Mouse (Mus musculus): Measurements from ENCODE around the gene Cmip.
"Not testable (repeated sequence)": the region's sequence is repeated elsewhere in the genome, so short reads cannot be mapped to it uniquely, and the experiment has no call there.

Gene Cmip

DNA sequence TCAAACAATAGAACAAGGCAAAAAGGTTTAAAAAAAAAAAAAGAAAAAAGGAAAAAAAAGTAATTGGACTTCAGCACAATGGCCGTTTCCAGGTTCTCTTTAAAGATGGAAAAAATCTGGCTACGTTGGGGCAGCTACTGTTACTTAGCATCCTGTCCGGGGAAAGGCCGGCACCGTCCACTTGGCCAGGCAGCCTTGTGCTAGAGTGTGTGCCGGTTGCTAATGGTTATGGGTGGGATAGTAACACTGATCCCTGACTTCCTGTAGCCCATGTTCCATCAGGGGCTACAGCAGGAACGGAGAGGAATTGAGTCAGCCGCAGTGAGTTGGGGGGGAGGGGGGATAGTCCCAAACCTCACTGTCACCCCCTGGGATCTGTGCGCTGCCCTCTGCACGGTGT lies 155.4 kb downstream of the Cmip start:
- DNase-seq (ENCODE audit: low read depth in 2 of 2, low spot score in 2 of 2) = no peak

DNA sequence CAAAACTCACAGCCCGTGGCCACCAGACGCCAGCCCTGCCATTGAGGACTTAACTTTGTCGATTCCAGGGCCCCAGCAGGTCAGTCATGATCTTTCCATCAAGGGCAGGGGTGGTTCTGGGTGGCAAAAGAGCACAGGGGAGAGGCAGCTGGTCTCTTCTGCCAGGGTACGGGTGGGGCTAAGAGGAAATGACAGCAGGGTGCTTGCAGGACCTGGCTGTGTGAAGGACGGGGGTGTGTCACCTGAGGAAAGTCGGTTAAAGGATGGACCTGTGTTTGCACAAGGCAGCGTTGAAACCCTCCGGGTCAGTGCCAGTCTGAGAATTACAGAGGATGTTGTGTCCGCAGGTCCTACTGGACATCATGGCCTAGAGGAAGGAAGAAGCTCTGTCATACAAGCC lies 161.0 kb downstream of the Cmip start:
- no peak for DNase-seq (ENCODE audit: low read depth in 2 of 2, low spot score in 2 of 2)

DNA sequence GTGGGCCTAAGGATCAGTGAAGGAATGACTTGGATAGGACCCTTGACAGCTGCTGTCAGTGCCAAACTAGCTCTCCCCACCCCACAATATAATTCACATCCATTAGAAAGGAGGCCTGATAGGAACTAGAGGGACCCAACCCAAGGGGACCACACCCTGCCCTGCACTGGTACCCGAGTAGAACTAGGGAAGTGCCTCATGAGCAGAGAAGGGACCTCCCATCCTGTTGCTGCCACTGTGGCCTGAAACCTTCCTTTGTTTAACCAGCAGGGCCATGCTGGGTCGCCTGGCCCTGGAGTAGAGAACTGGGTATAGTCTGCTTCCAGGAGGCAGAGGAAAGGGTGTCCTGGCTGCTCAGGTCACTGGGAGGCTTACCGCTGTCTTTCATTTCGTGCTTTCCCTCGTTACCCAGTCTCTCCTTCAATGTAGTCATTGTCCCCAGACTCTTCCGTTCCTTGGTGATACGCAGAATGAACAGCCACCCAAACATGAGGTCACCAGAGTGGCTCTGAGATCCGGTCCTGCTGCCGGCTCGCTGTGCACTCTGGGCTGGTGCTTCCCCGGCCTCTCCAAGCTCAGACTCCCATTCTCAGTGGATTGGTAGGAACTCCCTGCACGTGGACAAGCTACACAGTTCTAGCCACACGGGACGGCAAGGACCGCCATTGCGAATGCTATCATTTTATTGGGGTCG lies 164.1 kb downstream of the Cmip start:
- DNase-seq (ENCODE audit: low read depth in 2 of 2, low spot score in 2 of 2) = no peak

DNA sequence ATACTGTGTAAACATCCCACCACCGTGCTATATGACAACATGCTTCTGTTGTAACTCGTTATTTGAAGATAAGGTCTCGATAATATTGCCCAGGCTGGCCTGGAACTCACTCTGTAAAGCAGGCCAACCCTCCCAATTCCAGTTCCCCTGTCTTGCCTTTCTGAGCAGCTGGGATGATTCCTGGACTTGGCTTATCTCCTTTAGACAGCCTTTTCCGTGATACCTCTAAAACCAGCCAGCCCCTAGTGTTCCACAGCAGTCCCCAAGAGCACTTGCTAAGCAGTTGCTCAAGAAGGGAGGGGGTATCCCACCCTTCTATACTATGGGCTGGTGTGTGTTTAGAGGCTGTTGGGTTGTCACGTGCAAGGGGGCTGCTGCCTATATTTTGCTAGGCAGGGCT lies 165.0 kb downstream of the Cmip start:
- DNase-seq (ENCODE audit: low read depth in 2 of 2, low spot score in 2 of 2) = no peak

DNA sequence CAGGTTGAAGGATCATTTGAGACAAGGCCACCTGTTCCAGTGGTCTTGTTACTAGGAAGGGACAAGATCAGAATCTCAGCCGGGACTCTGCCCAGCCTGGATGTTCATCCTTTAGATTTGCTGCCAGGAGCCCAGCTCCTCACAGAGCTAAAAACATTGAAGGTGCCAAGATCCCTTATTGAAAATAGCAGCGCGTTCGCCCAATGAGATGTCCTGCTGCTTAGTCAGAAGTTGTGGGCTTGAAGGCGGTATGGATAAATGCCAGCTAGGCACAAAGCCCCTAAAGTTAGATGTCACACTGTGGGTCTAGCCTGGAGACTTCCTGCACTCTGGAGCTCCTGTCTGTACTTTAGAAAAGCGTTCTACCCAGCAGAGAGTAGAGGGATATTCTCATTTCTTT lies 165.5 kb downstream of the Cmip start:
- no peak for DNase-seq (ENCODE audit: low read depth in 2 of 2, low spot score in 2 of 2)

DNA sequence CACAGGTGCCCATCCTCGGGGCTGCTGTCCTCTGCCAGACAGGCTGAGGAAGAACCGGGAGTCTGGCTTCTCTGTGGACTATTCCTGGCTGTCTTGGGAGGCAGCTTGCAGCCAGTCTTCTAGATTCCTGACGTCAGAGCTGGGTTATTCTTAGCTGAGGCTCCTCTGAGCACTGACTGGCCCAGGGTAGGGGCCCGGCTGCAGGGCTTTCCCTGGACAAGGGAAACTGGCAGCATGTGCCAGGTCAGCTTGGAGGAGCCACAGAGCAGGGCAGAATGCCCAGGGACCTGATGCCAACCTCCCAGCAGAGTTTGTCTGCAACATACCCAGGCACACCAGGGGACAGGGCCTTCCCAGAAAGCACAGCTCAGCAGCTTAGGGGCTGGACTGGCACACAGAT lies 166.2 kb downstream of the Cmip start:
- no peak for DNase-seq (ENCODE audit: low read depth in 2 of 2, low spot score in 2 of 2)

DNA sequence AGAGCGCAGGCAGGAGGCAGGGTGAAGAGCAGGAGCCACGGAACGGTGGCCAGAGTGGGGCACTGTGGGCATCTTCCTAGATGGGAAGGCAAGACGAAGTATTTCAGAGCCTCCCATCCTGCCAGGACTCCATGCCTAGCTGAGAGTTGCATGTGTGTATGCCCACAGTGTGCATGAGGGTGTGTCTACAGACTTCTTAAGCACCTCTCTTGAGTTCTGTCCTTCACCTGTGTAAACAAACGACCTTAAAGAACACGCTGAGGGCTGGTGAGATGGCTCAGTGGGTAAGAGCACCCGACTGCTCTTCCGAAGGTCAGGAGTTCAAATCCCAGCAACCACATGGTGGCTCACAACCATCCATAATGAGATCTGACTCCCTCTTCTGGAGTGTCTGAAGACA lies 171.0 kb downstream of the Cmip start:
- not testable (repeated sequence) for DNase-seq (ENCODE audit: low read depth in 2 of 2, low spot score in 2 of 2)

DNA sequence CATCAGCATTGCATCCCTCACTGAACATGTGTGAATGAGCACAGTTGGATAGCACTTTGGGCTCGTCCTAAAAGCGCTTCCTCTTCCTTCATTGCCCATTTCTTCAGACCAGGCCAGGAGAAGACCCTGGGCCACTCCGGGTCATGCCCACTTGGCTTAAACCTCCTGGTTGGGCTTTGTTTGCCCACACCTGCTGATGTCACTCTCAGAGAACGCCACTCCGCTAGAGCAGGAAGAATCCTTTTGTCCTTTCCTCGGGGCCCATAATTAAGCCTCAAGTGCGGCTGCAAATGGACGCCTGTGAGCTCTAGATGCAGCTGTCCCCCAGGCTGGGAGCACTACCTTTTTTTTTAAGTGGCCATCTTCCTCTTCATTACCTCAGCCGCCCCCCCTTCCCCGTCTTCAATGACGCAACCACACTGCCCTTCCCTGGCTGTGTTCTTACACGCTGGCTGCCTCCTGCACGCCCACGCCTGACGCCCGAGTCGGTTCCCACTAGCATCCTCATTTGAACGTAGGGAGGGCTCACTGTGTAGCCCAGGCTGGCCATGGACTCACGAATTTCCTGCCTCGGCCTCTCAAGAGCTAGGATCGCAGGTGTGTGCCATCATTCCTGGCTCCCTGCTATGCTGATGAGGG lies 171.8 kb downstream of the Cmip start:
- no peak for DNase-seq (ENCODE audit: low read depth in 2 of 2, low spot score in 2 of 2)

DNA sequence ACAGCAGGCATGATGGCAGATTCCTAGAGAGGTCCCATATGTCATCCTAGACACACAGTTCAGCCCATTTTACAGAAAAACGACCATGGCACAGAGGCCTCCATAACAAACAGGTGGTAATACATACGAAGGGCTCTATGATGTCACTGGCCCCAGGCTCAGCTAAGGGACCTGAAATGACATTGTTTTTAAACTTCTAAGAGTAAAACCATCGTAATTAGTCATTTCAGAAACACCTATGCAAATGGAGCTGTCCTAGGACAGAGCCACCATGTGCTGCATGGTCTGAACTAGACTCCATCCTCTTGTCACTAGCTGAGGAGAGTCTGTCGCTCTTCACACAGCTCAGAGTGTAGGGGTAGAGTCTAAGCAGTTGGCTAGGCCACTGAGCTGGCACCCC lies 173.8 kb downstream of the Cmip start:
- DNase-seq (ENCODE audit: low read depth in 2 of 2, low spot score in 2 of 2) = no peak

DNA sequence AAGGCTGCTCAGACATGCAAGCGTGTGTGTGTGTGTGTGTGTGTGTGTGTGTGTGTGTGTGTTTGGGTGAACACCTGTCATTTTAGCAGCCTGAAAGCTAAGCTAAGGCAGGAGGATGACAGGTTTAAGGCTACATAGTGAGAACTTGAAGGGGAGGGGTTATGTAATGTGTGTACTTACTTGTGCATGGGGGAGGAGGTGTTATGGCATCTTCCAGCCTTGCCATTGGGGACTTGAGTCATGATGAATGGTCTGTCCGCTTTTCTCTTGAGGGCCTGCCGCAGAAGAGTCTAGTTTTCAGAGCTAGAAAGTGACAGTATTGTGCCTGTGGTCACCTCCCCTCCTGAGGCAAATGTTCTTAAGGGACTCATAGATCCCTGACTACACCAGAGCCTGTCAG lies 174.7 kb downstream of the Cmip start:
- DNase-seq (ENCODE audit: low read depth in 2 of 2, low spot score in 2 of 2) = no peak

DNA sequence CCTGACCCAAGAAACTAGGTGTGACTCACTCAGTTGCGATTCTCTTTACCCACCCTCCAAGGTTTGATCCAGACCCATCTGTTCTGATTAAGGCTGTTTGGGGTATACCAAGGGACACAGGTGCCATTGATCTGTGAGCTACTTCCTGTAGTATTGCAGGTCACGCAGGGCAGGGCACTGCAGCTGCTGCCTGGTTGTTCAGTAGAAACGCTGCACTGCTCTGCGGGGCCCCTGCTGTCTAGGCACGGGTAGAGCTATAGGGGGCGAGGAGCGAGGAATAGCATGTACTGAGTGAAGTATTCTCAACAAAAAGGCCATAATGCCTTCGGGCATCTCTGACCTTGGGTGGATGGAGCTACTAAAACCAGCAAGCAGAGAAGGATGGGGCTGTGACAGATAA lies 175.2 kb downstream of the Cmip start:
- DNase-seq (ENCODE audit: low read depth in 2 of 2, low spot score in 2 of 2) = no peak

DNA sequence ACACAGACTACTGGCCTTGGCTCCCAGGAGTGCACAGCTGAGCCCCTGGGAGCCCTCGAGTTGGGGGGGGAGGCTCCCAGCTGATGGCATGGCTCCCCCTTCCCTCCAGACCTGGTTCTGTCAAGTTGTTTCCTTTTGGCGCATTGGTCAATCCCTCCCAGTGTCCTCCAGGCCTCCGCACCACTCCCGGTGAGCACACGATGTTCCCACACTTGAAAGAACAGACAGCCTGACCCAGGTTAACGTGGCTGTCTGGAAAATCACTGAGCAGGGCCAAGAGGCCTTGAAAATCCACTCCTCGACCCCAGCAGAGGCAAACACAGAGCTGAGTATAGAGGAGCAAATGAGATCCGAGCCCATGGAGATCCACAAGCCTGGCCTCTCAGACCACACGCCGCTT lies 177.1 kb downstream of the Cmip start:
- DNase-seq (ENCODE audit: low read depth in 2 of 2, low spot score in 2 of 2) = no peak

DNA sequence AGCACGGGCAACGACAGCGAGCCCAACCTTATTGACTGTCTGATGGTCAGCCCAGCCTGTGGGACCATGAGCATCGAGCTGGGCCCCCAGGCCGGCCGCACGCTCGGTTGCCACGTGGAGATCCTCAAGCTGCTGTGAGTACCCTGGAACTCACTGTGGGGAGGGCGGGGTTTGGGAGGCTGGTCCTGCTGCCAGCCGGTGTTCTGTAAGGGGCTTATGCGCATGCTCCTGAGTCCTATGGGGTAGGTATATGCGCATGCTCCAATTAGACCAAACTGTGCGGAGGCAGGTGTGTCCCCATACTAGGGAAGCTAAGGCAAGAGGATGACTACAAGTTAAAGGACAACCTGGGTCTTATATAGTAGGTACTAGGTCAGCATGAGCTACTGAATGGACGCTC lies 179.9 kb downstream of the Cmip start:
- DNase-seq (ENCODE audit: low read depth in 2 of 2, low spot score in 2 of 2) = no peak

DNA sequence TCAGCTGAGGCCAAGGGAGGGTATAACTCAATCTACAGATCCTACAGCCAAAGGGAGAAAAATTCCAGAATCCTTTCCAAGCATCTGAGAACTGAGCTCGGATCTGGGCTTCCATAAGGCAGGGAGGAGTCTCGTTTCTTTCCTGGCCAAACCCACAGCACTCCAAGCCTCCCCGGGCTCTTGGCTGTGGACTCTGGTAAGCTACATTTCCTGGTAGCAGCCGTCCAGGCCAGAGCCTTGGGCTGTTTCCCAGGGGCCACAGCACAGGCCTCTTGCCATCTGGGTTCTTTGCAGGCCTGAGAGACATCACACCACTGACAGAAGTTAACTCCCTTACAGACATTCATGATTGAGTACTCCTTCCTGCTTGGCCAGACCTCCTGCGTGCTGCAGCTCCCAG lies 180.8 kb downstream of the Cmip start:
- DNase-seq (ENCODE audit: low read depth in 2 of 2, low spot score in 2 of 2) = no peak

DNA sequence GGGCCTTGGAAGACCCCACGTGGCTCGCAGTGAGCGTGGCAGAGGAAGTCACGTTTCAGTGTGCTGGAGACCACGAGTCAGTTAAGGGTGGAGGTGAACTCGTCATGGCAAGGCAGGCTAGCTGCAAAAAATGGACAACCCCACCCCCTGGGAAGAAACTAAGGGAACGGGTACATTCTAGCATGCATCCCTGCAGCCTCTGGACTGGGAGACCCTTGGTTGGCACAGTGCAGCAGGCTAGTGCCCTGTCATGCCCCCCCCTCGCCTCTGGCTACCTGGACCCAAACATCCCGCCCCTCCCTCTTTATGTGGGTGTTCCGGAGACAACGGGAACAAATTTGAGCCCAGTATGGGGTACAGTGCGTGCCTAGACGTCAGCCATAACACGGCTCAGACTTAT lies 183.5 kb downstream of the Cmip start:
- DNase-seq (ENCODE audit: low read depth in 2 of 2, low spot score in 2 of 2) = no peak

DNA sequence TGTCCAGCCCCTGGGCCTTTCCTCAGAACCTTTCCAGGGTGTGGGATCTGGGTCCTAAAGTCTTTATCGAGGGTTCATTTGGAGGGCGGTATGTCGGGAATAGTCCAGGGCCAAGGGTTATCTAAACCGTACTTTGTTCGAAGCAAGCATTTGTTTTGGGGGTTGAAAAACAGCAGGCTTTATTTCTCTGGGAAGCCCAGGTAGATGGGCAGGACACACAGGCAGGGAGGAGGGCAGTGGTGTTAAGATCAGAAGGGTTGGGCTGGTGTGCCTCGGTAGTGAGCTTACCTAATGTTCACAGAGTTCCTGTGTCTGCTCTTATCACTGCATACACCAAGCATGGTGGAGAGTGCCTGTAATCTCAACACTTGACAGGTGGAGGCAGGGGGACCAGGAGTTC lies 183.9 kb downstream of the Cmip start:
- no peak for DNase-seq (ENCODE audit: low read depth in 2 of 2, low spot score in 2 of 2)

DNA sequence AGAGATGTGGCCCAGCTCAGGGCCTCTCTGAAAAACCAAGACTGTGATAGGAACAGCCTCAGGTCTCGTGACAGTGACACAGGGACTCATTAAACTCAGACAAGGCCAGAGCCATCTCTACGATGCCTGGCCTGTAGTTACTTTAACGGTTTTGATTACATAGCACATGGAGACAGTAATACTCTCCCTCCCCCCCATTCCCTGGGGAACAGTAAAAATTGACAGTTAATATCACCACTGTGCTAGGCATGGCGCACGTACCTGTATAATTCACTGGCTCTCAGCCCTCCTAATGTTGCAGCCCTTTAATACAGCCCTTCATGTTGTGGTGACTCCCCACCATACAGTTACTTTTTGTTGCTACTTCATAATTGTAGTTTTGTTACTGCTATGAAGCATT lies 188.6 kb downstream of the Cmip start:
- no peak for DNase-seq (ENCODE audit: low read depth in 2 of 2, low spot score in 2 of 2)

DNA sequence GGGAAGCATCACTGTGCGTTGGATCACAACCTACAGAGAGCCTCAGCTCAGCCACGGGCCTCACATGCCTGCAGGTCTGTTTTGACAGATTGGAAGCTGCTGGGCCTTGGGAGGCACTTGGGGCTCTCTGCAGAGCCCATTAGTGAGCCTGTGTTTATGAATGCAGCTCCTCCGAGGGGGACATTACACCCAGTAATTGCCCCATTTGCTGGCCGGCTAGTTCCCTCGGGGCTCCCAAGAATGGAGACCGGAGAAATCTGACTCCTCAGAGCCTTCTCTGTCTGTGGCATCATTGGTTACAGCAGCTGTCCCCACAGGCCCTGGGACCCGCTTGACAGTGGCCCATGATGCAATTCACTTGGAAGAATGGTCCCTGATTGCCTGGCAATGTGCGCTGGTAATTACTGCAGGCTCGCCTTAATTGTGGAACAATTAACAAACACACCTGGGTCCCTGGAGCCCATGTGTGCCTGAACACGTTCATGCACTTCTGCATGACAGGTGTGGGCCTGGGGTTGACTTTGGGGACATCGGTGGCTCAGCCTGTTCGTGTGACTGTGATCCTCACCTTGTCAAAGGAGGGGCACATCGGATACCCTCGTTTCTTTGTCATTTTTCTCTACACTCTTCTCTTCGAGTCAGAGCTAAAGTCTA lies 189.6 kb downstream of the Cmip start:
- DNase-seq (ENCODE audit: low read depth in 2 of 2, low spot score in 2 of 2) = no peak

DNA sequence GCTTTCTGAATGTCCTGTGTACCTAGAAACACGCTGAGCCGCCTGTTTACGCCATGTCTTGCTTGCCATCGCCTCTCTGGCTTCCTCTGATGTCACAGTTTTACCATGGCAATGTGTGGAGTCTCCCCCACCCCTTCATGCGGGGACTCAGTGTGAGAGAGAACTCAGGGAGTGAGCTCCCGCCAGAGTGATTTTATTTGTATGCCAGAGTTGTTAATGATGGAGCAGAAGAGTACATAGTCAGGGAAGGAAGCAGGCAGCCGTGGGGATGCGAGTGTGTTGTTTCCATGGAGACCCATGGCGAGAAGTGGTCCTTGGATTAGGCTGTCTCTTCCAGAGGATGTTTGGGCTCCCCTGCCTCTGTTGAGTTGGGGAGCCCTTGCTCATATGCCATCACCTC lies 194.2 kb downstream of the Cmip start:
- DNase-seq (ENCODE audit: low read depth in 2 of 2, low spot score in 2 of 2) = no peak

DNA sequence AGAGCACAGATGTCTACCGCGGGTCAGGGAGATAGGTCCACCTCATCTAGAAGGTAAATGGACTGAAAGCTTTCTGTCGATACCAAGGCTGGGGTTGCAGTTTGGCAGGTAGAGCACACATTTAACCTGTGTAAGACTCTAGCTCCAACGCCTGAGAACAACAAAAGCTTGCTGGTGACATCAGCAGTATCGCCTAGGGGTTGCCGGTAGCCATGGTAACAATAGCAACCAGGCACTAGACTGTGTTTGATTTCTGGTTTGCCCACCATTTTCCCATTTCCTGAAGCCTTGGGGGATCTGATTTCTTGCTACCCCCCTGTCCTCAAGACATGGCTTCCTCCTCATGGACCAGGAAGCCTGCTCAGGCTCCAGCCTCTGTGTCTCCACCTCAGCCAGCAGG lies 197.1 kb downstream of the Cmip start:
- DNase-seq (ENCODE audit: low read depth in 2 of 2, low spot score in 2 of 2) = no peak

DNA sequence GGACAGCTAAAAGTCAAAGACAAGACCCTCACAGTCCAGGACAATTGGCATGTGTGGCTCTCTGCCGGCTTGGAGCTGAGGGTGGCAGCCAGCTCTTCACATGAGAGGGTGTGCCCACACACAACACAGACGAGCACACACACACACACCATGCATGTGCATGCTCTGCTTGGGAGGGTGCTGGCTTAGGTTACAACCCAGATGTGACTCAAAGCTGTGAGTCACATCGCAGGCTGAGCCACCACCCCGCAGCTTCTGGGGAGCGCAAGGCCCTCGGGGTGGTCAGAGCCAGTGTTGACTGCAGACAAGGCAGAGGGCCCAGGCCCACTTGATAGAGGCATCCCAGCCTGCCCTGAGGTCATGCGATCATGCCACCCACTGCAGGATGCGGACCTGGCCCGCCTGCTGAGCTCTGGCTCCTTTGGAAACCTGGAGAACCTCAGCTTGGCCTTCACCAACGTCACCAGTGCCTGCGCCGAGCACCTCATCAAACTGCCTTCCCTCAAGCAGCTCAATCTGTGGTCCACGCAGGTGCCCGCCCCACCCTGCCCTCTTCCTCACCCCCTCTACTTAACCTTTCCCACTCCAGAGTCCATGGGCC lies 197.8 kb downstream of the Cmip start:
- DNase-seq (ENCODE audit: low read depth in 2 of 2, low spot score in 2 of 2) = no peak

DNA sequence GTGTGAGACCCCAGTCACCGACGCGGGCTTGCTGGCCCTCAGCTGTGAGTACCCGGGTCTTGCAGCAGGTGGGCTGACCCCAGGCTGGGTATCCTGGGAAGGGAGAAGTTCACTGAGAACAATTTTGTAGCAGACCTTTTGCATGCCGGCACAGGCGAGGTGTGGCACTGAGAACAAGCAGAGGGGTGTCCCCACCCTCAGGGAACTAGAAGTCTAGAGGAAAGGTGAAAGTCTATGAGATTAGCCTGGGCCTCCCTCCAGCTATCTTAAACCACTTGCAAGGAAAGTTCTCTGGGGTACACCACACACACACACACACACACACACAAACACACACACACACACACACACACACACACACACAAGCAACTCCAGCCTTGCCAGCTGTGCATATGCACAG lies 198.8 kb downstream of the Cmip start:
- no peak for DNase-seq (ENCODE audit: low read depth in 2 of 2, low spot score in 2 of 2)

Data from CD8-positive naive resting alpha-beta T cell, adult 2 months (primary cell).